Mouse (Mus musculus) midbrain, embryonic 11.5 days (tissue): ENCODE data around the gene Prr19. TPM values are rescaled to one million over a fixed set of nuclear protein-coding genes. Genes with fewer than 3 reads are reported as not detected.
"Not testable (repeated sequence)": the region's sequence is repeated elsewhere in the genome, so short reads cannot be mapped to it uniquely, and the experiment has no call there.

Experiments used
- ATAC-seq: fragments of 200-750 bp; cut with Nextera tagmentation; 2 replicates; pipeline ENCODE4 v1.8.0; 2017; ENCODE audit warnings: moderate TSS enrichment, moderate library complexity; ENCODE audit not compliant: low FRiP score
- DNase-seq: peaks from one replicate; pipeline ENCODE4 v3.0.0; 2015; ENCODE audit warnings: low spot score; ENCODE audit errors: missing footprints
- H3K27ac ChIP-seq: fragments of 300-500 bp; sonication (generic); 2 replicates; pipeline ENCODE4 v1.5.1; 2014; ENCODE audit warnings: low read depth, low read length
- H3K27me3 ChIP-seq: fragments of 300-500 bp; sonication (generic); 2 replicates; pipeline ENCODE4 v1.6.1; 2014; ENCODE audit warnings: mild to moderate bottlenecking, low read length, moderate library complexity, mixed read lengths; ENCODE audit not compliant: control insufficient read depth, insufficient read depth
- H3K36me3 ChIP-seq: fragments of 300-500 bp; sonication (generic); 2 replicates; pipeline ENCODE4 v1.6.1; 2014; ENCODE audit warnings: mild to moderate bottlenecking, low read length, moderate library complexity, mixed read lengths; ENCODE audit not compliant: control insufficient read depth, insufficient read depth
- H3K4me1 ChIP-seq: fragments of 300-500 bp; sonication (generic); 2 replicates; pipeline ENCODE4 v1.6.1; 2014; ENCODE audit warnings: low read length; ENCODE audit not compliant: control insufficient read depth, insufficient read depth
- H3K4me2 ChIP-seq: fragments of 300-500 bp; sonication (generic); 2 replicates; pipeline ENCODE4 v1.6.1; 2014; ENCODE audit warnings: mild to moderate bottlenecking, moderate library complexity
- H3K4me3 ChIP-seq: fragments of 300-500 bp; sonication (generic); 2 replicates; pipeline ENCODE4 v1.5.1; 2014; ENCODE audit warnings: low read depth, low read length
- H3K9ac ChIP-seq: fragments of 300-500 bp; sonication (generic); 2 replicates; pipeline ENCODE4 v1.6.1; 2014; ENCODE audit warnings: low read length
- H3K9me3 ChIP-seq: fragments of 300-500 bp; sonication (generic); 2 replicates; pipeline ENCODE4 v1.6.1; 2016; ENCODE audit warnings: low read length; ENCODE audit not compliant: control insufficient read depth
- WGBS: fragments of 180-500 bp; shearing (Covaris S2); extraction: QIAGEN DNeasy Blood & Tissue Kit; methylation state at CpG from one replicate; pipeline ENCODE4 v1.1.7; 2014; 5-methylcytosine and 5-hydroxymethylcytosine counted together
- polyA plus RNA-seq: library from polyadenylated mRNA; unstranded; fragments of >200 nt; fragmentation: Nextera tagmentation; extraction: Ambion mirVana; gene quantifications from 2 replicates; pipeline ENCODE4 v1.2.1, GENCODE M21; 2014

Prr19 gene
- 1.1 and 1.2 TPM in 2 replicates for polyA plus RNA-seq

- Histone ChIP-seq H3K9ac (no peak within 1 kb of the TSS), H3K4me2 (no peak within 1 kb of the TSS), H3K9me3 (no peaks in the 10 kb centered on the region), H3K27me3 (no peaks in the 10 kb centered on the region), H3K36me3 (no peaks in the 10 kb centered on the region), H3K4me1 (peaks cover 12% of the 10 kb centered on the region), H3K27ac (no peak within 1 kb of the TSS), H3K4me3 (no peak within 1 kb of the TSS)
- WGBS, result 51% methylated on average over 19 of the region's 19 CpGs
- ATAC-seq (peak; percentile 42), DNase-seq (no peak)
Observed at GRCm38 (mm10) chr7:25301063-25301462, at the start of gene Prr19. TSS of gene Prr19 (plus strand) at chr7:25301411.

- no peaks in the 10 kb centered on the region for H3K27me3 ChIP-seq
- H3K4me3 ChIP-seq, result peak overlapping the region; percentile 92
- peak overlapping the region; percentile 87 for H3K9ac ChIP-seq
- ATAC-seq (no peak), DNase-seq (peak; percentile 94)
- no peaks in the 10 kb centered on the region for H3K36me3 ChIP-seq
- H3K4me1 ChIP-seq, result peaks cover 31% of the 10 kb centered on the region
- peak overlapping the region; percentile 88 for H3K27ac ChIP-seq
- H3K9me3 ChIP-seq, result no peaks in the 10 kb centered on the region
- H3K4me2 ChIP-seq, result peak overlapping the region; percentile 74
- 19% methylated on average over 8 of the region's 8 CpGs for WGBS
Observed at GRCm38 (mm10) chr7:25251822-25252221, 49.4 kb upstream of the Prr19 start.

DNA sequence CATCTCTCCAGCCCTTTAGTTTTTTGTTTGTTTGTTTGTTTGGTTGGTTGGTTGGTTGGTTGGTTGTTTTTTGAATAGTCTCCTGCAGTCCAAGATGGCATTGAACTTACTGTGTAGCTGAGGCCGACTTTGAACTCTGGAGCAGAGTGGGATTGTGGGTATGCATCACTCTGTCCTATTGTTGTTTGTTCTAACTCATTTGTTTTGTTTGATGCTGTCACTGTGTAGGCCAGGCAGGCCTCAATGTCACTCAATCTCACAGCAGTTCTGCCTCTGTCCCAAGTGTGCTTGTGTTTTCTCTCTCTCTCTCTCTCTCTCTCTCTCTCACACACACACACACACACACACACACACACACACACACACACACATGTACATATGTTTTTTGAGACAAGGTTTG is 39.3 kb upstream of the Prr19 start:
- WGBS, result 75% methylated on average over 1 of the region's 1 CpGs
- no peak overlapping the region for H3K4me2 ChIP-seq
- H3K9me3 ChIP-seq, result no peaks in the 10 kb centered on the region
- no peak overlapping the region for H3K27ac ChIP-seq
- H3K36me3 ChIP-seq, result no peaks in the 10 kb centered on the region
- H3K9ac ChIP-seq, result no peak overlapping the region
- DNase-seq, result no peak
- no peak overlapping the region for H3K4me3 ChIP-seq
- no peak for ATAC-seq
- no peaks in the 10 kb centered on the region for H3K27me3 ChIP-seq
- H3K4me1 ChIP-seq, result peaks cover 5% of the 10 kb centered on the region

DNA sequence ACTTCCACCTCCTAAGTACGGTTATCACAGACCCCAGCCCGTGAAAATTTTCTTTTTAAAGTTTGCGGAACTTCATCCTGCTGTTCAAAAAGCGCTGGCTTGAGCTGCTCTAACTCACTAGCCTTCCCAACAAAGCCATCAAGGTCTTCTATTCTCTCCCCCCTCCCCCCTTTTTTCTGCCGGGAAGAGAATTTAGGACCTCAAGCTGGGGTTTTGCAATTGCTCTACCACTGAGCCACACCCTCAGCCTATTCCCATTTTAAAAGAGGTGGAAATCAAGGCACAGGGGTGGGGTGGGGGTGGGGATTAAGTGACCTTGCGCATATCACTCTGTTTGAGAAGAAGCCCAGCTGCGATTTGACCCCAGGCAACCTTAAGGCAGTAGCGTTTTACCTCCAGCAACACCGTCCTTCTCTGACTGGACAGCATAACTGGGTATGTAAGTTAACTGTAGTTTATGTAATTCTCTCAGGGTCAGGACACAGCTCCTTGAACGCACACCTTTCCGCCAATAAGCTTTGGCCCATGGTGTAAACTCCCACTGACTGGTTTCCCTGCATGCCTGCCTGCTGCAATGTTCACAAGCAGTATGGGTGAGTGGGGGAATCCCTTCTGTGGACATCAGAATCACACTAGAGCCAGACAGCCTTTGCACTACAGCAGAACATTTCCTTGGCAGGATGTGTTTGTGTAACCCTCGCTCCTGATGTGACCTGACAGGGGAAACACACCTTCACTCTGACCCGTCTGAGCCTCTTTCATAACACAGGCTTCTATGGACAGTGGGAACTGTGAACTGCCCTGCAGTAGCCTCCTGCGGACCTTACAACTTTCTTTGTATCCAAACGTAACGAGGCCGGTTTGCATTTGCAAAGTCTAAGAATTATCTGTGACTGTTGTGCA is 37.0 kb upstream of the Prr19 start:
- H3K27ac ChIP-seq, result no peak overlapping the region
- H3K4me1 ChIP-seq, result peaks cover 12% of the 10 kb centered on the region
- H3K9ac ChIP-seq, result no peak overlapping the region
- ATAC-seq (no peak), DNase-seq (no peak)
- no peaks in the 10 kb centered on the region for H3K9me3 ChIP-seq
- no peaks in the 10 kb centered on the region for H3K27me3 ChIP-seq
- H3K4me2 ChIP-seq, result no peak overlapping the region
- no peaks in the 10 kb centered on the region for H3K36me3 ChIP-seq
- 24% methylated on average over 17 of the region's 17 CpGs for WGBS
- H3K4me3 ChIP-seq, result no peak overlapping the region

DNA sequence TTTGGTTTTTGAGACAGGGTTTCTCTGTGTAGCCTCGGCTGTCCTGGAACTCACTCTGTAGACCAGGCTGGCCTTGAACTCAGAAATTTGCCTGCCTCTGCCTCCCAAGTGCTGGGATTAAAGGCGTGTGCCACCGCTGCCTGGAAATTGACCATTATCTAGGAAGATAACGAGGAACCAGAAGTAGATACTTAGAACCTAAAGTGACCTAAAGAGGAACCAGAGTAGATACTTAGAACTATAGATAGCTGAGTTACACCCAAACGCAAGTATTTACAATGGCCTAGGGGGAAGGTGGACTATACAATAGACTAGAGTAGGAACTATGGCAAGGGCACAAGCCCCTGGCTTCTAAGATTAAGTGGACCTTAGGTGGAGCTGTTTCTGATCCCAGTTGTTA is 35.5 kb upstream of the Prr19 start:
- not testable (repeated sequence) for H3K9me3 ChIP-seq, H3K27ac ChIP-seq, H3K36me3 ChIP-seq, H3K27me3 ChIP-seq, H3K4me3 ChIP-seq, DNase-seq, H3K9ac ChIP-seq, ATAC-seq, H3K4me2 ChIP-seq
- WGBS, result 87% methylated on average over 5 of the region's 5 CpGs
- H3K4me1 ChIP-seq, result peaks cover 17% of the 10 kb centered on the region

- Histone ChIP-seq H3K9me3 (no peaks in the 10 kb centered on the region), H3K4me2 (peak overlapping the region; percentile 48), H3K4me3 (no peak overlapping the region), H3K27me3 (no peaks in the 10 kb centered on the region), H3K36me3 (no peaks in the 10 kb centered on the region), H3K9ac (peak overlapping the region; percentile 76; the same call in 1 of the 2 replicates), H3K27ac (no peak overlapping the region), H3K4me1 (peaks cover 17% of the 10 kb centered on the region)
- DNase-seq (no peak), ATAC-seq (no peak)
- WGBS, result 88% methylated on average over 8 of the region's 8 CpGs
Observed at GRCm38 (mm10) chr7:25266180-25266962, 34.8 kb upstream of the Prr19 start.

GRCm38 (mm10) chr7:25267301-25267750 is 33.9 kb upstream of the Prr19 start, which contains the start of gene Cic:
TSS of gene Cic (plus strand) at chr7:25267704.
- peaks cover 2% of the 10 kb centered on the region; the same call in 1 of the 2 replicates for H3K36me3 ChIP-seq
- peaks cover 17% of the 10 kb centered on the region for H3K4me1 ChIP-seq
- peak within 1 kb of the TSS; percentile 81 for H3K27ac ChIP-seq
- peak within 1 kb of the TSS; percentile 76 for H3K9ac ChIP-seq
- peak within 1 kb of the TSS; percentile 79 for H3K4me2 ChIP-seq
- DNase-seq, result no peak
- peak; percentile 89 for ATAC-seq
- peak within 1 kb of the TSS; percentile 55 for H3K4me3 ChIP-seq
- WGBS, result 0% methylated on average over 29 of the region's 29 CpGs
- no peaks in the 10 kb centered on the region for H3K9me3 ChIP-seq
- H3K27me3 ChIP-seq, result no peaks in the 10 kb centered on the region

DNA sequence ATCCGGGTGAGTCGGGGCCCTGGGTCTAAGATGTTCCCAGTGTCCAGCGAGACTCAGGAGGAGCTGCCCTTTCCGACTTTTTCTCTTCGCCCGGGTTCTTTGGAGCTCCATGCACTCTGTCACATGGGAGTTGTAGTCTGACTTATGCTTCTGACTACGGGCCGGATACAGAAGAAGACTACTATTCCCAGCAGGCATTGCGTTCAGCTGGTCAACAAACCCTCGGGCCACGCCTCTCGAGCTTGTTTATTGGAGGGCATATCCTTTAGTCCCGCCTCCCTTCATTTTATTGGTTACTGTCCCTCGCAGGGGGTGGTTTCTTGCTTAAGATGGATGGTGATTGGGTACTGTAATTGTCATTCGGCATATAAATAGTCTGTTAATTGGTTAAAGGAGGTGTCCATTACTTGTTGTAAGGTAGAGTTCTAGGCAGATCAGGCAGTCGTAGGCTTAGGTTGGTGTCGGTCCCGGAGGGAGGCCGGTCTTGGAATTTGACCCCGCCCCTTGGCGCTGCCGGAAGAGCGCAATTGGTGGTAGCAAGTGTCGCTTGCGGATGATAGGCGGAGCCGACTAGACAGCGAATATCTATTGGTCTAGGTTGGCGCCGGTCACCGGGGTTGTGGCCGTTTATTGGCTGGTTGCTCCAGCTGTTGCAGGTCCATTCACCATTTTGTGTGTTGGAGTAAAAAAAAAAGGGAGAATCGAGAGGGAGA is 33.3 kb upstream of the Prr19 start:
- WGBS, result under 1% methylated on average over 33 of the region's 33 CpGs

More for the DNA sequence above, 33.3 kb upstream of the Prr19 start:
- Histone ChIP-seq H3K36me3 (peaks cover 4% of the 10 kb centered on the region; the same call in 1 of the 2 replicates), H3K9ac (peak overlapping the region; percentile 76), H3K27ac (peak overlapping the region; percentile 81), H3K27me3 (no peaks in the 10 kb centered on the region), H3K4me1 (peaks cover 17% of the 10 kb centered on the region), H3K9me3 (no peaks in the 10 kb centered on the region), H3K4me2 (peak overlapping the region; percentile 79), H3K4me3 (peak overlapping the region; percentile 55)
- peak; percentile 95 for ATAC-seq
- peak; percentile 99 for DNase-seq
